Mouse (Mus musculus) brain, embryonic 14.5 days (tissue): ENCODE measurements around the gene Mea1. TPM values are rescaled to one million over a fixed set of nuclear protein-coding genes. Genes with fewer than 3 reads are reported as not detected.
A peak's percentile ranks its signal among the peaks of the same experiment; 100 is the strongest.

Experiments
- DNase-seq: peaks from one replicate; pipeline ENCODE4 v3.0.0-alpha.2; 2011; ENCODE audit warnings: low read depth
- CTCF ChIP-seq: fragments of 200-500 bp; IDR thresholded peaks from 2 replicates; pipeline ENCODE4 v1.5.1; 2012; ENCODE audit warnings: inconsistent platforms, mild to moderate bottlenecking, moderate library complexity, borderline replicate concordance; ENCODE audit not compliant: insufficient read depth, insufficient read length; ENCODE audit errors: extremely low read depth
- POLR2A ChIP-seq: fragments of 200-500 bp; IDR thresholded peaks from 2 replicates; pipeline ENCODE4 v1.6.1; 2012; ENCODE audit warnings: mild to moderate bottlenecking, inconsistent platforms, borderline replicate concordance; ENCODE audit not compliant: poor library complexity, insufficient read depth, insufficient read length, severe bottlenecking; ENCODE audit errors: extremely low read depth
- polyA plus RNA-seq: library from polyadenylated mRNA; depleted of rRNA; stranded (reverse); fragments of >200 nt; gene quantifications from 2 replicates; pipeline ENCODE4 v1.2.3, GENCODE M21; 2012

Gene Mea1
- polyA plus RNA-seq, 1 experiment = 144 TPM

DNA sequence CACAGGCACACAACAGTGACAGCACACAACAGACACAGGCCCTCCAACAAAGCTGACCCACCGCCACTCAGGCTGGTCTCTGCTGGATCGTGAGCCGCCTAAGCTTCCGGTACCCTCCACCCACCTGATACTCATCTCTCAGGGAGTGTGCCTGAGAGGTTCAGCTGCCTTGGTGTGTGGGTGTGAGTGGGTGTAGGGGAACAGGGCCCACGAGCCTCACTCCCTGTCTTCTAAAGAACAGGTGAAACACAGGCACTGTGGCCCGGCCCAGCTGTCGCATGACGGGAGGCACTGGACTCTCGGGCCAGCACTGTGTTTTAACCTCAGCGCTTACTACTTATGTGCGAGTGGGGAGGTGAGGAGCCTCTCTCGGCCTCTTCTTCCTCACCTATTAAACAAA lies 23.5 kb downstream of the Mea1 start:
- TF ChIP-seq POLR2A = no peak
- no peak for TF ChIP-seq CTCF
- no peak for DNase-seq

- DNase-seq = no peak
- TF ChIP-seq CTCF = no peak
Observed at GRCm38 (mm10) chr17:46702506-46702905, 23.9 kb downstream of the Mea1 start.

GRCm38 (mm10) chr17:46703971-46704886 lies 25.6 kb downstream of the Mea1 start:
- DNase-seq = peak; percentile 18
- TF ChIP-seq POLR2A (no peak), CTCF (no peak)

- TF ChIP-seq CTCF (0 out of 2 replicates have a peak, but pooled peaks have one; percentile 12), POLR2A (peak; percentile 86)
- DNase-seq = peak; percentile 99
Observed at GRCm38 (mm10) chr17:46704887-46705835, 26.6 kb downstream of the Mea1 start, which contains the start of gene Ppp2r5d. Ppp2r5d (minus strand) TSS chr17:46705111.

DNA sequence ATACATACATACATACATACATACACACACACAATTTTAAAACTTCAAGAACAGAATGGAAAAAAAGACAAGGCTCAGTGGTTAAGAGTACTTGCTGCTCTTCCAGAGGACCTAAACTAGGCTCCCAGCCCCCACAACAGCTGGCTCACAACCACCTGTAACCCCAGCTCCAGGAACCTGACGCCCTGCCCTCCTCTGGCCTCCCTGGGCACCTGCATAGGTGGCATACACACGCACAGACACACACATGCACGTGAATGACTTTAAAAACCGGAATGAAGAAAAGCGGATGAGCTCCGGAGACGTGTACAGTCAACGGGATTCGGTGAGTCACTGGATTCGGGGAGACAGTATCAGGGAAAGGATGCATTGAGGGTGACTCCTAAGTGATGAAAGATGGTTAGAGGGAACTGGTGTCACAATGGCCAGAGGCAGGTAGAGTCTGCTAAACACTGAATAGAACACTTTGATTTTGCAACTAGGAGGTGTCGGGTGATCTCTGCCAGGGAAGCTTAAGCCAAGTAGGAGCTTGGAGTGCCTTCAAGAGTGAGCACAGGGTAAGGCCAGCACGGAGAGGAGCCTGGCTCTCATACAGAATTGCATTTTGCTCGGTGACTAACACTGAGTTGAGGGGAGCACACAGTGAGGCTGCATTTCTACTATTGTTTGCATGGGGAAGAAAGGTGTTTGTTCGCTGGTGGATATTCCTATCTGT lies 27.9 kb downstream of the Mea1 start:
- TF ChIP-seq CTCF (no peak), POLR2A (no peak)
- DNase-seq = no peak

DNA sequence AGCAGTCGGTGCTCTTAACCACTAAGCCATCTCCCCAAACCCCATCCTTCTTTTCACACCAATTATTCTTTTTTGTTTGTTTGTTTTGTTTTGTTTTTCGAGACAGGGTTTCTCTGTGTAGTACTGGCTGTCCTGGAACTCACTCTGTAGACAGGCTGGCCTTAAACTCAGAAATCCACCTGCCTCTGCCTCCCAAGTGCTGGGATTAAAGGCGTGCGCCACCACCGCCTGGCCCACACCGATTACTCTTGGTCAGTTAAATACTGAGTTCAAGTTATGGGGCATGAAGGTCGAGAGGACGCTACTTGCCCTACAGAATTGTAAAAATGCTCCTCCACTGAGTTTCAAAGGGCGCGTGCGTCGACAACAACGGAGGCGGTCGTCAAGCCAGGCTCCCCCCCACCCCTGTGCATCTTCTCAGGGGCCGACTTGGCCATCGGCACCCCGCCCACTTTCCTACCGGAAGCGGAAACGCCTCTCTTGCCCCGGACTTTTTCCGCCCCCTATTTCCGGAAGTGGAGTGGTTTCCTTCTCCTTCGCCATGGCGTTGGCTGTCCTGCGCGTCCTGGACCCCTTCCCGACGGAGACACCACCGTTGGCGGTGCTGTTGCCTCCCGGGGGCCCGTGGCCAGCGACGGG lies 32.5 kb downstream of the Mea1 start, which contains the start of gene Pex6:
Pex6 (plus strand) TSS at position 505 of the 639 bp plus-strand sequence.
- no peak for TF ChIP-seq CTCF
- TF ChIP-seq POLR2A = peak; percentile 75; the same call in 1 of the 2 replicates
- peak; percentile 98 for DNase-seq

- DNase-seq = no peak
Observed at GRCm38 (mm10) chr17:46711612-46712271, 33.1 kb downstream of the Mea1 start.

DNA sequence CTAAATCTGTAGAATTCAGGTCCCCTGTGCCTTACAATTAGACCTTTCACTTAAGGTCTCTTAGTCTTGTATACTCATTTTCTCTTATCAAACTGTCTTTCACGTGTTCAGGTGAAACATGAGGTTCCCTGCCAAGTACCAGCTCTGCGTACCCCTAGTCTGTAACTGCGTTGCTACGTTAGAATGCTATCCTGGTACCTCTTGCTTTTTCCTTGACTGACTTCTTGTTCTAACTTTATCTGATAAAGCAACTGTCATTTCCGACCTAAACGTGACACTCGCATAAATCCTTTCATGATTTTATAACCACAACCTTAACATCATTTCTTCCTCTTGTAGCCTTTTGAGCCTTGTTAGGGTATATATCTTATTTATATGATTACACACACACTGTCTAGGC lies 33.8 kb downstream of the Mea1 start:
- no peak for DNase-seq
- TF ChIP-seq POLR2A = no peak
- no peak for TF ChIP-seq CTCF

More at GRCm38 (mm10) chr17:46711612-46712271, 33.1 kb downstream of the Mea1 start:
- no peak for TF ChIP-seq CTCF
- TF ChIP-seq POLR2A = no peak

- no peak for DNase-seq
- TF ChIP-seq POLR2A (no peak), CTCF (no peak)
Observed at GRCm38 (mm10) chr17:46713849-46714248, 35.3 kb downstream of the Mea1 start.

GRCm38 (mm10) chr17:46714756-46715481 lies 36.3 kb downstream of the Mea1 start:
- DNase-seq = no peak
- TF ChIP-seq CTCF (no peak), POLR2A (no peak)

GRCm38 (mm10) chr17:46721077-46721476 lies 42.5 kb downstream of the Mea1 start:
- DNase-seq = no peak
- TF ChIP-seq CTCF (no peak), POLR2A (no peak)

- no peak for DNase-seq
- TF ChIP-seq POLR2A = no peak
- no peak for TF ChIP-seq CTCF
Observed at GRCm38 (mm10) chr17:46724477-46725084, 46.0 kb downstream of the Mea1 start.
